Mouse (Mus musculus) adrenal gland, postnatal 4 days (tissue): ENCODE results near the gene H2afj. TPM values are rescaled to one million over a fixed set of nuclear protein-coding genes. Genes with fewer than 3 reads are reported as not detected.
A peak's percentile ranks its signal among the peaks of the same experiment; 100 is the strongest.

Experiments used
- DNase-seq, 2 experiments: peaks; one replicate each; pipeline ENCODE4 v3.0.0; 2021 to 2022; ENCODE audit warnings: low spot score in 2 of 2, mixed read lengths in 2 of 2
- microRNA-seq: library from miRNA; unstranded; fragments of <30 nt; microRNA quantifications from one replicate; pipeline ENCODE4 v1.2.0, GENCODE M21; 2021
- total RNA-seq, 2 experiments: library from RNA; stranded (reverse); gene quantifications; 2 replicates each; pipeline ENCODE4 v1.2.3; 2021

H2afj gene
- total RNA-seq, 2 experiments from 2014 or later, result 91.9 to 95.8 TPM

DNA sequence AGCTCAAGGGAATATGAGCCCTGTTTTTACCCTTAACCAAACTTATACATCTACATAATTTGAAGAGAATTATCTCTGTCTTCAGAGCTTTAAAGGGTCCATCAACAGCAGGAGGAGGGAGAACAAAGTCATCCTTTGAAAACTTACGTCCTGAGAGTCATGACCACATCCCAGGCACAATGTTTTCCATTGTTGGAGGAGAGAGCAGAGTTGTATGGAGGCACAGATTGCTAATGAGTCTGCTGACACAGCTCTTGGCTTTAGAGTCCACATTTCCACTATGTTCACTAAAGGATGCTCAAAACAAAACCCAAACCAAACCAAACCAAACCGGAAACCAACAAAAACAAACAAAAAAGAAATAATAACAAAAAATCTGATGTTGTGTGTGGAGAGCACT lies 36.9 kb downstream of the H2afj start:
- no peak for DNase-seq

DNA sequence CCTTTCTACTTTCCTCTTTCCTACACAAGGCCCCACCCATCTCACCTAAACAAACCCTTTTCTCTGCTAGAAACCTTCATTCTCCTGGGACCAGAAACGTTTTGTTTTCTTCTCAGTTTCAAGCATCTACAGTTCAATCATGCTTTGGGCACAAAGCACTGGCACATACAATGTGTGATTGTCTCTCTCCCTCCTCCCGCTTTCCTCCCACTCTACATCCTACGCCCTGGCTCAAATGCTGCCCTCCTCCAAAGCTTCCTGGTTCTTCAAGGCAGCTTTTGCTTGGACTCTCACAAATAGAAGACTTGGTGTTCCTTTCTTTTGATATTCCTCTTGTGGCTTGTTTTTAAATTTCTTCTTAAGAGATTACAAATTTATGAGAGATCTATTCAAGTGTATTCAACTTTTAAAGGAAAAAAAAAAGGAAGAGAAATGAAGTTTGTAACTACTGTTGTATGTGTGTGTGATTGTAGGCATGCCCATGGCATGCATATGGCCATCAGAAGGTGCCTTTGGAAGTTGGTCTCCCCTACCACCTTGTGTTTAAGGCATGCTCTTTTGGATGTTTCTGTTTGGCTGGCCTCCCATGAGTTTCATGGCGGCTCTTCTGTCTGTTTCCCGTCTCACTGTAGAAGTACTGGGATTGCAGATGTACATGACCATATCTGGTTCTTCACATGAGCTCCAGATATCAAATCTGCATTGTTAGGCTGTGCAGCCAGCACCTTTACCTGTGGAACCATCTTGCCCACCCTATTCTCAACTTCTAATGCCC lies 37.8 kb downstream of the H2afj start:
- no peak for DNase-seq

DNA sequence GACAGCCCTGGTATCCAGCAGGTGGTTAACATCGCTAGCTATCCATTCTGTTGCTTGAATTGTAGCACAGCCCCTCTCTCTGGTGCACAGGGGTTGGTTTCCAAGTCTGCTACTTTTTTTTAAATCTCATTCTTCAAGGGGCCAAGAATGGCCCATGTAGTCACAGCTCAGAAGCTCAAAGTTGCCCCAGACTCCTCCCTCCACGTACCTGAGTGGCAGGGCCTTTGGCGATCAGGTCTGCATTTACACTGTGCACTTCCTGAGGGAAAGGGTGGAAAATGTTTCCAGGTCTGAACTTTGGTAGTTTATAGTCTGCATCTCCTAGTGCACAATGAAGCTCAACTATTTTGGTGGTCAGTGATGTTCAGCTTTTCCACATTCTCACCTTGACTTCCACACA lies 39.2 kb downstream of the H2afj start:
- DNase-seq, result no peak

DNA sequence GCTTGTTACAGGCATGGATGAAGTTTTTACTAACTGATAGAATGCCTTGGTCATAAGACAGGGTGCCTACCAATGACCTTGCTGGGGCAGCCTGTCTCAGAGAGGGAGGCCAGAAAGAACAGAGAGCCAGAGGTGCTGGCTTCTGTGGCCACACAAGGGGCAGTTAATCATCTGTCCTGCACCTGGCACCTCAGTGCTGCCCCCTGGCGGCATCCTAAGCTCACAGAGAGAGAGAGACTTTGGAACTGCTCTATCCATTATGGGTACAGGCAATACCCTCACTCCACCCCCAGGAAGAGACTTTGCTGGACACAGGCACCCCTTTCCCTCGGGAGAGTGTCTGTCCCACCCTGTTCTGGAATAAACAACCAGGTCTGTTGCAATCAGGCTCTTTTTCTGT lies 39.7 kb downstream of the H2afj start:
- peak in 1 of 2 experiments; percentile 35 for DNase-seq

DNA sequence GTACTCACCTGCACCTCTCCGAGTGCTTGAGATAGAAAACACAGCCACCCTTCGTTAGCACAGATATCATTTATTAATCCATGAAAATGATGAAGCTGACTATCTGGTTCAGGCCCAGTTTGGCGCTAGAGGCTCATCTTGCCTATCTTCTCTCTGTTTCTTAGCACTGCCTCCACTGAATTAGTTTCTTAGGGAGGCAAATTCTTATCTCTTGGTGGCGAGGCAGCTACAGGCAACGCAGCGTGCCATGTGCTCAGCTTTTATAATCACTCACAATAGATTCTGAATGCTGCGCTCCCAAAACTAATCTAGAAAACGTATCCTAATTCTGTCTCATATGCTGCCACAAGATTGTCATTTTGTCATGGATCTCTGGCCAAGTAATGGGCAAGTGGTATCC lies 40.4 kb downstream of the H2afj start:
- no peak for DNase-seq

DNA sequence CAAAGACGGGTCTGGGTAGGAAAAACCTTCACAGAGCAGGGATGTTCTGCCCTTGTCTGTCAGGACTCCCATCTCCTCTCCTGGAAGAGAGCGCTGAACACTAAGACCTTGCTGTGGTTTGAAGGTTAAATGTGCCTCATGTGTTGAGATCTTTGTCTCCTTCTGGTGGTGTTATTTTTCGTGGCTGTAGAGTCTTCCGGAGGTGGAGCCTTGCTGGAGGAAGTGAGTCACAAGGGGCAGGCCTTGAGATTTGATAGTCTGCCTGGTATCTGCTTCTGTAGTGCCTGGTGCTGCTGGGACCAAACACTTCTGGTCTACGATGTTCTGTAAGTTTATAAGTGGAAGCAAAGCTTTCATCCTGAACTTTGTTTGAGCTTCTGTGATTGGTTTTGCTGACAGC lies 40.9 kb downstream of the H2afj start:
- no peak for DNase-seq

DNA sequence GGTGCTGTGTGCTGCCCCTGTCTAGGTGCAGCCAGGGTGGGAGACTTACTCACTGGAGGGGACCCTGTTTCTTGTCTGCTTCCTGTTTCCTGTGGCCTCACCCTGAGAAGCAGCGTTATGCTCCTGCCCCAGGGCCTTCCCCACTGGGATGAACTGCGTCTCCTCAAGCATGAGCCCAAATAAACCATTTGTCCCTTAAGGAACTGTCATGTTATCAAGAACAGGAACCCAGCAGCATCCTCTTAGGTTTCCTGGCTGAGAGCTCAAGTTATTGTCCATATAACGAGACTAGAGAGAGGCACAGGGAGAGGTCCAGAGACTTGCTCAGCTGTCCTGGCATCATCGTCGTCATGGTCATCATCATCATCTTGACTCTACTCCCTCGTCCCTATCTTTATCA lies 42.2 kb downstream of the H2afj start:
- no peak for DNase-seq

DNA sequence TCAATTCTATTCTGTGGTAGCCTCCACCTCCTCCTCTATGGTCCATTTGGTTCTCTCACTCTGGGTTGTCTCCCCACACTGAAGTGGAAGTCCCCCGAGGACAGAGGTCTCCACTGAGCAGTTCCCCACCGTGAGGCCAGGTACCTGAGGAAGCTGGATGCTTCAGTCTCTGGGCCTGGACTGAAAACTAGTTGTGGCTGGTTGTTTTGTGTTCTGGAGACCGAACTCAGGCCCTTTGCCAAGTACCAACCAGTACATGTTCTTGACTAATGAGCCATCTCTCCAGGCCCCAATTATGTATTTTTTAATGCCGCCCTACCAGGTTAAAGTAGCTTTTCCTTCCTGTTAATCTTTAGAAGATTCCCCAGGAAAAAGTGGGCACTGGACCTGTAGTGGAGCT lies 44.3 kb downstream of the H2afj start:
- no peak for DNase-seq

DNA sequence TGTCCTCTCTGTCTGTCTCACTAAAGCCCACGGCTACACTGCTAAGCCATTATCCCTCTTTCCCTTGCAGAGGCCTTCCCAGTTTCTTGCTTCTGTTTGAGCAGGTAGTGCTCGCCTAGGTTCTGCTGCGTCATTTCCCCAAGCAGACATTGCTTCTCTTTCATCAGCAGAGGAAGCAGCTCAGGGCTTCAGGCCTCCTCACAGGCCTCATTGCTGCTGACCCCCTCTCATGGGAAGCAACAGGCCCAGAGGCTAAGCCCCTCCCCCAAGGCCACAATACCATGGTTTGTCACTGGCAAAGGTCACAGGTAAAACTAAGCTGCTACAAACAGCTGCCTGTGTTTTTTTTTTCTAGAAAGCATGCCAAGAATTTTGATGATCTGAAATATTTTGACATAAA lies 44.7 kb downstream of the H2afj start:
- DNase-seq, result no peak

DNA sequence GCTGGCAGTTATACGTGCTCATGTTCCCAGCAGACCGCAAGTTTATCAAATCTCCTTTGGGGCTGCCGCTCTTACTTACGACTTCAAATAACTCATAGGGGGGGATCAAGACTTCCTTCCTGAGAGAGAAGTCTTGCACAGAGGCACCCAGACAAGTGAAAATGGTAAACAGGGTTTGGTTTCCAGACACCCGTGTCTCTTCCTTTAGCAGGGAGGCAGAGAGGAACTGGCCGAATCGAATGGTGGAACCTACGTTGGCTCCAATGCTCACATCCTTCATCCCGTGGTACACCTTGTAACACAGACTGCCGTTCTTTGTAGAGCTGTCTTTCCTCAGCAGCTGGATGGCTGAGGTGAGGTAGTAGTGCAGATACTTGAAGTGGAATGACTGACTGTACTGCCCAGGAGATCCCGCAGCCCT lies 46.3 kb downstream of the H2afj start:
- DNase-seq, result no peak

DNA sequence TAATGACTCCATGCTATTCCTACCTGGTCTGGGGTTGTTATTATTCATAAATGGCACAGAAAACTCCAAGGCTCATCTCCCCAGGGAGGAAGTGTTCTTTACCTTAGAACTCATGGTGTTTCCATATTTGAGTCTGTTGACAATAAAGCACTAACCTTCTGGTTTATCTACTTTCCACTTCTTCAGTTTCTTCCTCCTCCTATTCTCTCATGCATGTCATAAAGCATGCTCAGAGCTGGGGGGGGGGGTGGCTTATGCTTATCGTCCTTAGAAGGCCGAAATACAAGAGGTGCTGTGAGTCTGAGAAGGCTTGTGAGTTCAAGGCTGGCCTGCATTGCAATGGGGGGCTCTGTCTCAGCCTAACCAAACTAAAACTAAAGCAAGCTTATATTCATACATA lies 47.1 kb downstream of the H2afj start:
- no peak for DNase-seq

DNA sequence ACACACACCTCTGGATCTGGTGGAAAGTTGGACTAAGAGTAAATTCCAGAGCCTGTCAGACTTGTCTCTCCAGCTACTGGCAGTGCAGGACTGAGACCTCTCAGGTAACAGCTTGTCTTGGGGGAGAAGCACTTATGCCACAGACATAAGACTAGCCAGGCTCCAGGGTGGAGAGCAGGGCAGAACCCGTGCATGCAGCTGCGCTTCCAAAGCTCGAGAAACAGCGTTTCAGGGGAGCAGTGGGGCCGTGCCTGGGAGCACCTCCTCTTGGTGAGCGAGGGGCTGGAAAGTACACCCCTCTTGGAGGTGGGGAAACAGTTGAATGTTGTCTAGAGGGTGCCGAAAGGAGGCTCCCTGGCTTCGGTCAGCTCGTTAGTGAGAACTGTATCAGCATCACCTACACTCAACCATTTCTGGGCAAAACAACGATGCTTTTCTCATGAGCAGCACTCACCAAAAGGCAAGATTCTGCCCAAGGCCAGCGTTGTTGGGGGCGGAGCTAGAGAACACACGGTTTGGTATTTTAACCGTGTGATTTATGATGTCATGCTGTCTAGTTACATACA lies 48.1 kb downstream of the H2afj start:
- no peak for DNase-seq

DNA sequence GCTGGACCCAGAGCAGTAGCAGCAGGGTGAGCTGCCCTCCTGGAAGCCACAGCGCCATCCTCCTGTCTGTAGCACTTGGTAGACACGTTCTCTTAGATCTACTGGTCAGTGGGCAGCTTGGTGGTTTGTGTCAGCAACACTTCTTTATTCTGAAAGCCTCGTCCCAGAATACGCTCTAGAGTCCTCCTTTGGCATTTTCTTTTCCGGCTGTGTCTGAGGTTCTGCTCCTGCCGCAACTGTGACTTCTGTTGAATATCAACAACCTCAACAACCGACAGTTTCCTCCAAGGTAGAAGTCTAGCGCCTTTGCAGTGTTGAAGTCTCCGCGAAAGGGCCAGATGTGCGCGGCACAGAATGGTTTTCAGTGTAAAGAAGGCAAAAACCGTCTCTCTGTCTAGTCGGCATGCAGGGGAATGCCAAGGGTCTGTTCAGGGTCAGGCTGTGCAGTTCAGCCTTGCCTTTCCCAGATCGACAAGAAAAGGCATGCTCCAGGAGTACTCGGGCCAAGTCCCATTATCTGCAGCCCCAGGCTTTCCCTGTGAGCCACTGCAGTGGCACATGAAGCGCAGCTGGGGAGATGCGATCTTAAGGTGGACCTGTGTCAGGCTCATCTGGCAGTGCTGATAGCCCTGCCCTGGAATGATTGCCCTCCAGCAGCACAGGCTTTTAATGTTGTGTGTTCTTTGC lies 49.3 kb downstream of the H2afj start, which contains the start of gene Art4:
Gene Art4, minus strand, starts transcription at position 548 of the 687 bp plus-strand sequence.
- DNase-seq, result no peak

DNA sequence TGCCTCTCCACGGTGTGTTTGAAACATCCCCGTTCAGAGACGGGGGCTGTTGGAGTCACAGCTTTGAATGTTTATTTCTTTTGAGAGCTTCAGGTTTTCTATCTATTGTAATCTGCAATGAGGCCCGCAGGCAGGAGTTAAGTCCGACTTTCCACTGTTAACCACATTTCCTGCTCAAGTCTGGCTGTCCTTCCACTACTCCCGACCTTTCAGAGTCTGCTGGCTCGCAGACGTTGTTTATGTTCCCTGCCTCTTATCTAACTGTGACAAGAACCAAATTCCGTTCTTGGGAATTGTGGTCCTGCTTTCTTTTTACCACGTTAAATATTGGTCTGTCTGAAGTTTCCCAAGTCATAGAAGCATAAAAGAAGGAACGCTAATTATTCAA lies 49.8 kb downstream of the H2afj start:
- DNase-seq, result no peak

DNA sequence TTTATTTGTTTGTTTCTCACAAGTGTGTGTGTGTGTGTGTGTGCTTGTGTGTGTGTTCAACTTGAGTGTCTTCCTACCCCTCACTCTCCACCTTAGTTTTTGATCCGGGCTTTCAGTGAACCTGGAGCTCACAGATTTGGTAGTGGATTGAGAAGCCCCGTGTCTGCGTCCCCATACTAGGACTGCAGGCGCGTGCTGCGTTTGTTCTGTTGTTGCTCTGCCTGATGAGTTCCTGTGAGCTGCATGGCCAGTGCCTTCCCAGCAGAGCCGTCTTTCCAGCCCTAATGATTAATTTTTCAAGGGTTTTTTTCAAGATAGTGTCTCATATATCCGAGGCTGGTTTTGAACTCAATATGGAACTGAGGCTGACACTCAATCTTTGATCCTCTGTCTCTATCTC lies 50.4 kb downstream of the H2afj start:
- DNase-seq, result no peak

Small RNAs within 50 kb of the gene (microRNA-seq; reads per million reads assigned to microRNA genes)
- gene Gm44364, result 1.1 reads per million

Other genes starting within 250 kb of the H2afj start
- 10 to 100 TPM; 36.6 to 51.5 TPM for gene Plbd1, start 146.3 kb upstream of the H2afj start, total RNA-seq
- gene Gucy2c, start 26.5 kb upstream of the H2afj start, total RNA-seq, result under 1 TPM; 0.11 to 0.17 TPM
- 10 to 100 TPM; 48.0 to 48.6 TPM for gene Hist4h4, start 3.8 kb upstream of the H2afj start, total RNA-seq
- 1 to 10 TPM in 1 of 2 experiments, under 1 TPM in 1; 0.85 to 1.2 TPM for gene BC049715, start 19.4 kb downstream of the H2afj start, total RNA-seq
- 100 to 1,000 TPM; 110 to 116 TPM for gene Wbp11, start 20.0 kb downstream of the H2afj start, total RNA-seq
- gene Smco3, start 27.2 kb downstream of the H2afj start, total RNA-seq, result 1 to 10 TPM; 1.1 to 1.3 TPM
- gene Art4, start 49.5 kb downstream of the H2afj start, total RNA-seq, result 10 to 100 TPM; 10.4 to 11.1 TPM
- 100 to 1,000 TPM; 174 to 199 TPM for gene Mgp, start 67.6 kb downstream of the H2afj start, total RNA-seq
- gene Erp27, start 113.9 kb downstream of the H2afj start, total RNA-seq, result 10 to 100 TPM in 1 of 2 experiments, under 1 TPM in 1; 0.40 to 13.6 TPM
- not detected for gene Pde6h, start 115.6 kb downstream of the H2afj start, total RNA-seq
- 10 to 100 TPM; 32.3 to 39.8 TPM for gene Arhgdib, start 133.7 kb downstream of the H2afj start, total RNA-seq